Mouse (Mus musculus) layer of hippocampus, adult 11-12 months (tissue): ENCODE measurements at regions not wholly inside any gene's neighbourhood (a gene's known extent, or its start where the extent isn't known, plus 50 kb on each side); places are given as distances from the start of the nearest gene placed in this dataset.

Experiments
- DNase-seq: peaks from one replicate; pipeline ENCODE4 v3.0.0; 2022; ENCODE audit warnings: low spot score

GRCm38 (mm10) chr6:140368354-140369069 is 55.3 kb upstream of the Plekha5 start:
- no peak for DNase-seq

GRCm38 (mm10) chr6:140367303-140367702 is 56.6 kb upstream of the Plekha5 start:
- no peak for DNase-seq

DNA sequence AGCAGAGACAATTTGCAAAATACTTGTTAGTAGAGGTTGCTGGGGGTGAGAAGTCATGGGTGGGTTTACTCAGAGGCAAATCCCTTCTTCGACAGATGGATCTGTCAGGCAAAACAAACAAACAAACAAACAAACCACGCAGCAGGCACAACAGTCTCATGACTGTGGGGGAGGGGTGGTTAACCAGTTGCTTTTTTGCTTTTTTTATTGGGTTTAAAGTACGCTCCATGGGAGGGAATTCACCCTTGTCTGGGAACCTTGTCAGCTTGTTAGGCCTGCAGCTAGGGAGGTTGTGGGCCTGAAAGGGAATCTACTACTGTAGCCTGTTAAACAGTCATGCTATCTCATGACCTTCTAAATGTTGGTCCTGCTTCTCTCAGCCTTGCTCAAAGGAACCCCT is 57.1 kb upstream of the Plekha5 start:
- no peak for DNase-seq

DNA sequence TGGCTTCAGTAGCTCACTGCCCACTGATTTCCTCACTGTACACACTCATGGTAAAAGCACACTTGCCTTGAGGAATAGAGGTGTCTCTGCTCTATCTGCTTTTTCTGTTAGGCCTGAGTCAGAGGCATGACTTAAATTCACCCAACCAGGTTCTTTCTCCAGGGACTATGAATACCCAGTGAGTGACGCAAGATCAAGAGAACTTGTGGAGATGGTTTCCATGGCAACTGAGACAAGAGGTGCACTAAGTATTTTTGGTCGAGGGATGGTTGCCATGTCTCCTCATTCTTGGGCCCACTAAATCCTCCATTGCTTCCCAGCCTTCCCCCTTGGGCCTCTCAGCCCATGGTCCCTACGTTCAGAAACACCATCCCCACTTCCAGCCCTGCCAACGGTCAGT is 62.9 kb upstream of the Plekha5 start:
- no peak for DNase-seq

GRCm38 (mm10) chr6:140357901-140358300 is 66.0 kb upstream of the Plekha5 start:
- no peak for DNase-seq

GRCm38 (mm10) chr6:140357300-140357699 is 66.6 kb upstream of the Plekha5 start:
- no peak for DNase-seq

DNA sequence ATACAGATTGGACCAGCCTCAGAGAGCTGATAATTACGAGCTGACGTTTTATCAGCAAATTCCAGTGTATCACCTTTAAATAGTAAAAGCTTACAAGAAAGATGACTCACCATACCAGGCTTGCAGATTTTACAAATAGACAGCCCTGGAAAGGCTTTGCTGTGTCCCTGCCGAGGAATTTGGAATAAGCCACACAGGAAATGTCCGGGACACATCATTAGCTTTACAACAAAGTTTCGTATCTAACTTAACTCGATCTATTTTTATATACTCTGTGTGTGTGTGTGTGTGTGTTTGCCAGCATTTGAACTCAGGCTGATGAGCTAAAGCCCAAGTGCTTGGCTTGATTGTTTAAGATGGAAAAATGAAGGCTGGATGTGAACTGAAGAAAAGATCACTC is 69.8 kb upstream of the Plekha5 start:
- no peak for DNase-seq

DNA sequence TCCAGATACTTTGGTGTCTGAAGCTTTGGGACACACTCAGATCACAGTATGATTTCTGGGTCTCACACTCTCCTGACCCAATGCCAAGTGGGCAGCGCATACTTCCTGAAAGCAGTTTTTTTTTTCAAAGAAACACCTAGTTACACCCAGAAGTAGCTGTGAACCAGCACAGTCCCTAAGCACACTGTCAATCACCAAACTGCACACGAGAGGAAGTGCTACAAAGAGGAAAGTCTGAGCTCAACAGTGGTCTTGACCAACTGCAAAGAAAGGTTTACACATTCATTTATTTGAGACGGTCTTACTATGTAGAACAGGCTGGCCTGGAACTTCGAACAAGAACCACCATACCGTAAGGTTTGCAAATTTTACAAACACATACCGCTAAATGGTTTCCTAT is 70.2 kb upstream of the Plekha5 start:
- no peak for DNase-seq

DNA sequence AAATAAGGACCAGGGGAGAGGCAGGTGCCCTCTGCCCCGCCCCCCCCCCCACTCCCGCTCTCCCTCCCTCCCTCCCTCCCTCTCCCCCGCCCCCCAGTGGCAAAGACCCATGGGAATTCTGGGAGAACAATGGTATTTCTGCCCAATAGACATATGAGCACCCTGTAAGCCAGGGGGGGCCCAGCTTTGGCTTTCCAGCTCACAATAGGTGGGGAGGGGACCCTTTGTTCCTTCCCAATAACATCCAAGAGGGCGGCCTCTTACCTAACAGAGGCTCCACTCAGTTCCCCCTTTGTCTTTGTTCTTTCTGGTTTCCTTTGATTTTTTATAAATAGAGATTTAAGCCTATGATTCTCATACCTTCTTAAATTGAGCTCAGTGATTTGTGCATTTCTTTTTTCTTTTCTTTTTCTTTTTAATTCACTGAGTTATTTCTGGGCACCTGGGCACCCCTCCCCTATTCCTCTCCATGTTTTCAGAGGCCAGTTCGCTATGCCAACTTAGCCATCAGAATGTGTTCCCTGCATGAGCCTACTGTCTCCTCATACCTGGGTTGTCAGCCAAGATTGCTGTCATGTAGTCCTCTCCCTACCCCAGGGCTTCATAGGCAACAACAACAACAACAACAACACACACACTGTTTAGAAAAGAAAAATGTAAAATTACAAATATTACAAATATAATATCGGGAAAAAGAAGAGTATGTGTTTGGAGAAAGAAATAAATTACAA is 72.3 kb upstream of the Plekha5 start:
- no peak for DNase-seq

DNA sequence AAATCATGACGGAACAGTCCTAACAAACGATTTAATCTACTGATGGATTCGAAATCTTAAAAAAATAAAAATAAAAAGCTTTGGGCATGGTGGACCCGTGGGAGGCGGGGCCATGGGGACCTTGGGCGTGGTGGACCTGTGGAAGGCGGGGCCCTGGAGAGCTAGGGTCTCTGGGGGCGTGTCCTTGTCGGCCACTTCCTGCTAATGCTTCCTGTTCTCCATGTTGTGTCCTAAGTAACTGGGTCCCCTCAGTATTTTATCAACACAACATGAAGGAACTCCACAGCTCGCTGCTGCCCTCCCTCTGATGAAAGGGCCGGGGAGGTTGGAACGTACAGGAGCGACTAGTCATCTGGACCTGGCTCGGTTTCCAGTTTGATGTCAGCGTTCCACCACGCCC is 75.3 kb upstream of the Plekha5 start:
- DNase-seq, result no peak

DNA sequence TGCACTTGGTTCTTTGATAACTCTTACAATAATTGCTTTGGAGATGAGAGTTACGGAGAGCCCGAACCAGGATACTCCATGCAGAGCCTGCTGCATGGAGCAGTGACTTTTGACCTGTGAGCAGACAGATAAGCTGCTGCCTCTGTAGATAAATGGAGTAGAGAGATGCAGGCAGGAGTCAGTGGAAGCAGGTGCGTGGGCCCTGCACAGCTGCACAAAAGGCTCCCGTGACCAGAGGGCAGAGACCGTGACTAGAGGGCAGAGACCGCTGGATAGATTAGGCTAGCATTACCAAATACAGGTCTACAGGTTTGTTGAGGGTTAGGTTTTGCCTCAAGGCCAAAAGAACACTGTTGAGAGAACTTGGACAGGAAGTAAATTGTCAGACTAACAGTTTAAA is 76.9 kb upstream of the Plekha5 start:
- no peak for DNase-seq

GRCm38 (mm10) chr6:140343638-140344037 is 80.2 kb upstream of the Plekha5 start:
- DNase-seq, result no peak

DNA sequence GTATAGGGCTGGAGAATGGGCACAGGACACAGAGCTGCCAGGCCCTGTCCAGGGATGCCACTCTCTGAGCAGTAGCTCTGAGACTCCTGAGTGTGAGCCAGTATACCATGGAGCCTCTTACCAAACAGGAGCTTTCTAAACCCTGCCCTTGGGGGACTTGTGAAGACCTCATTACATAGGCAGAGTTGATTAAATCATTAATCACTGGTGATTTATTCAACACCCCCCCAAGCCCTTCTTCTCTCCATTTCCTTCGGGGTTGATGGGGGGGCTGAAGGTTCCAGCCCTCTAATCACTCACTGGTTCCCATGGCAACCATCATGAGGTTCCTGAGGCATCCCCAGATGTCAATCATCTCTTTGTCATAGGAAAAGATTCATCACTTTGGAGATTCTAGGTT is 81.0 kb upstream of the Plekha5 start:
- DNase-seq, result no peak

DNA sequence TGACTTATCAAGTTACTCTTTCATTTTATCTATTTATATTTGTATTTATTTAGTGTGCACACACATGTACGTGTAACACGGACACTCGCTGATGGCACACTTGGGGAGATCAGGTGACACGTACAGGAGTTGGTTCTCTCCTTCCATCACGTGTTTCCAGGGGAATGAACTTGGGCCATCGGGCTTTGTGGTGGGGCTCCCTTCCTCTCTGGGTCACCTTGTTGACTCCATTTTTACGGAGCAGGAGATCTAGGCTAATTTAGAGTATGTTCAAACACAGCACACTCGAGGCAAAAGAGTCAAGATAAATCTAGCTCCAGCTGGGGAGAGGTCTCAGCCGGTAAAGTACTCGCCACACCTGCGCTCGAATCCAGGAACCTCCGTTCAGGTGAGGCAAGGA is 84.1 kb upstream of the Plekha5 start:
- DNase-seq, result no peak

GRCm38 (mm10) chr6:140337897-140338749 is 85.7 kb upstream of the Plekha5 start:
- no peak for DNase-seq

GRCm38 (mm10) chr6:140337083-140337491 is 86.8 kb upstream of the Plekha5 start:
- DNase-seq, result no peak

DNA sequence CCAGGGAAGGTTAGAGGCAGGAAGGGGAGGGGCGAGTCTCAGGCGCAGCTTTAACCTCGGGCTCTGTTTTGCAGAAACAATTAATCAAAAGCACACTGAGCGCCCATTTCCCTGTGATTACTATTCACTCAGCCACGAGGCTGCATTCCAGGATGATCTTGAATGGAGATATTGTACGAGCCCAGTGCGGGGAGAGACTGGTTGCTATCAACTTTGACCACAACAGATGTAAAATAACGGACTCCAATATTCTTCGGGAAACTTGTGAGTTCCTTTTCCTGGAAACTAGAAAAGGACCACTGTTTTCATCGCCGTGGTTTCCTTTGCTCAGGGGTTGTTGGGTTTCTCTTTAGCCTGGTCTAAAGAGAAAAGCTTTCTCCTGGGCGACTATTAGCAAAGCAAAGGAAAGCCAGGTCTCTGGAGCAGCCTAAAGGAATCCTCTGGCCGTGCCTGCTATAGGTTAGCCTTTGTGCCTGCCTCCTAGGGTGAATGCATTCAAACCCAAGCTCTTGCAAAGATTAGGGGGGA is 87.4 kb upstream of the Plekha5 start:
- no peak for DNase-seq

DNA sequence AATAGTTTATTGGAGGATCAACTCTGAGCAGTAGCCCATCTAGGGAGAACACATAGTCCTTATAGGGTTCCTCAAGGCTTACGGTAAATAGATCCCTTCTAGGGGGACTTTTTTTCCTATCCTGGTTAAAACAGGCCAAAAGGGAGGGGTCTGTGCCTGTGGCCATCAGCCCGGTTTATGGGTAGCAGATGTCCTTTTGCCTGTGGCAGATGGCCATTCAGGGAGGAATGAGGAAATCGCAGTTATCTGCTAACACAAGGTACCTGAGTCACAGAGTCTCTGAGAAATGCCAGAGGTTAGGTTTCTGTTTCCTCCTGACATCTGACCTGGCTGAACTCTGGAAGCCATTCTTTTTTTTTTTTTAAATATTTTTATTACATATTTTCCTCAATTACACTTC is 90.5 kb upstream of the Plekha5 start:
- DNase-seq, result no peak

GRCm38 (mm10) chr6:140308641-140309040 is 115.2 kb upstream of the Plekha5 start:
- no peak for DNase-seq

- no peak for DNase-seq
These were observed 116.9 kb upstream of the Plekha5 start for GRCm38 (mm10) chr6:140306811-140307558.

DNA sequence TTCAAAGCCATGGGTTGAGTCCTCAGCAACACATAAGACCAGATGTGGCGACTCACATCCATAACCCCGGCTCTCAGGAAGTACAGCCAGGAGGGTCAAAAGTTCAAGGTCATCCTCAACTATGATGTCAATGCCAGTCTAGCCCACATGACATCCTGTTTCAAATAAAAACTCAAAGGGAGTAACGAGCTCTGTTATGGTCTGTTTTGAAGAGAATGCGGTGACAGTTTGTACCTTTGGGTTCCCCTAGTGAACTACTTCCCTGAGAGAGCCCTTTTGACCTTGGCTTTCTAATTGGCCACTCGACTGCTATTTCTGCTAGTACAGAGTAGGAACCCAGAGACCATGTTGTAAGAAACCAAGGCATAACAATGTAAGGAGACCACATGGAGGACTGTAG is 119.7 kb upstream of the Plekha5 start:
- no peak for DNase-seq
